Mouse (Mus musculus): ENCODE results near the gene Tsga10ip.
"Not testable (repeated sequence)": the region's sequence is repeated elsewhere in the genome, so short reads cannot be mapped to it uniquely, and the experiment has no call there.

Tsga10ip gene

DNA sequence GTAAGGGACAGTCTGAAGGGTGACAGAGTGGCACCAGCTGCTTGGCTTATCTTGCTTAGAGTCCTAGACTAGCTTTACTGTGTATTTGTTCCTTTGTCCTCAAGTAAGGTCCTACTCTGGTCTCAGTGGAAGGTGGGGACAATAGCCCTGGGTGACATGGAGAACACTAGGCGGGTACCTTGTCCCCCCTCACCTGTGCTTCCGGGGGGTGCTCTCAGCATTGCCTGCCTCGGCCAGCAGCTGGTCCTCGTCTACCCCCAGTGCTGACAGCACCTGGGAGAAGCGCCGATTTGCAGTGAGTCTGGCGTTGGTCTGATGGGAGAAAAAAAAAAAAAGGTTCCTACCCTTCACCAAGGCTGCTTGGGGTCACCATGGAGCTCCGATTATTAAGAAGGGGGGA is 11.9 kb downstream of the Tsga10ip start:
- no peak for DNase-seq (ENCODE audit: inconsistent age in 2 of 2, low spot score in 1 of 2)

DNA sequence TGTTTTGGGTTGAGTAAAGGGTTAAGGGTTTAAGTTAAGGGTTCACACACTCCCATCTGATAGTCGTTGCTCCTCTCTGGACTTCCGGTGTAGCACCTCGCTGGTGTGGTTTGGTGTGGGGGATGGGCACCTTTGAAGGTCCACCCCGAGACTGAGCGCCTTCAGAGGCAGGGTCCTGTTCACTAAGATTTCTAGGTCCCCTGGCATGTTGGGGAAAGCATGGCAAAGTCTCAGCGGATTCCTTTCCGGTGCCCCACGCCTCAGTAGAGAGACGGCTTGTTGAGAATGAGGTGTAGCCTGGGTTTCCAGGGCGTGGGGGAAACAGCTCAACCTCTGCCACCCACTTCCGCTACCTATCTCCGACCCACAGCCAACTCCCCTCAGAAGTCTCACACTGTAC is 12.7 kb downstream of the Tsga10ip start:
- peak; percentile 53 to 78 for DNase-seq (ENCODE audit: inconsistent age in 2 of 2, low spot score in 1 of 2)

GRCm38 (mm10) chr19:5388588-5389242 is 13.6 kb downstream of the Tsga10ip start, which contains the start of gene Sart1:
Gene Sart1, minus strand, starts transcription at chr19:5388703.
- DNase-seq (ENCODE audit: inconsistent age in 2 of 2, low spot score in 1 of 2), result peak; percentile 97 to 98

GRCm38 (mm10) chr19:5388011-5388441 is 14.3 kb downstream of the Tsga10ip start:
- no peak for DNase-seq (ENCODE audit: inconsistent age in 2 of 2, low spot score in 1 of 2)

DNA sequence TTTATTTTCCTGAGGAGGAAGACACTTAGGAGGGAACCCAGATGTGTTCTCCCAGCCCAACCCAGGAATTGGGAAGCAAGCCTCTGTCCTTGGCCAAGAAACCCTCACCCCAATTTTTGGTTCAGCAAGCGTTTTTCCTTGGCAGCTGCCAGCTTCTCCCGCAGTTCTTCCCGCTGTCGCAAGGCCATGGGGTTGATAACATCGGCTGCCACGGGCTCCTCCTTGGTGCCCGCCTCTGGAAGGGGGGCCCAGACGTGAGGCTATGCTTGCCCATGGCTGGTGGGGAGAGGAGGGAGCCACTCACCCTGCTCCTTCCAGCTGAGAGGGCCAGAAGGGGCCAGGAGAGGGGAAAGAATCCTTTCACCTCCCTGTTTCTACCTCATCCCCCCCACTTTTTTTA is 17.6 kb downstream of the Tsga10ip start:
- DNase-seq (ENCODE audit: inconsistent age in 2 of 2, low spot score in 1 of 2), result no peak

- DNase-seq (ENCODE audit: inconsistent age in 2 of 2, low spot score in 1 of 2), result no peak
These were observed 19.0 kb downstream of the Tsga10ip start for GRCm38 (mm10) chr19:5383326-5383725.

GRCm38 (mm10) chr19:5377446-5377845 is 24.9 kb downstream of the Tsga10ip start:
- no peak for DNase-seq (ENCODE audit: inconsistent age in 2 of 2, low spot score in 1 of 2)

GRCm38 (mm10) chr19:5374748-5375147 is 27.6 kb downstream of the Tsga10ip start:
- no peak for DNase-seq (ENCODE audit: inconsistent age in 2 of 2, low spot score in 1 of 2)

- DNase-seq (ENCODE audit: inconsistent age in 2 of 2, low spot score in 1 of 2), result no peak
These were observed 28.1 kb downstream of the Tsga10ip start for GRCm38 (mm10) chr19:5374177-5374576.

DNA sequence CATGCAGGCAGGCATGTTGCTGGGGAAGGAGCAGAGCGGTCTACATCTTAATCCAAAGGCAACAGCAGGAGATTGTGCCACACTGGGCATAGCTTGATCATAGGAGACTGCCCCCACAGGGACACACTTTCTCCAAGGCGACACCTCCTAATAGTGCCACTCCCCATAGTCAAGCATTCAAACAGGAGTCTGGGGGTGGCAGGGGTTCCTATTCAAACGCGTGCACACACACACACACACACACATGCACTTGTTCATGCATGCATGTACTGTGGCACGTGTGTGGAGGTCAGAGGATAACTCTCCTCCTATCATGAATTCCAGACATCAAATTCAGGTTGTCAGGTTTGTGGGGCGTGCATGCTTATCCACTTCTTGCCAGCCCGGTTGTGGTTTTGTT is 29.6 kb downstream of the Tsga10ip start:
- no peak for DNase-seq (ENCODE audit: inconsistent age in 2 of 2, low spot score in 1 of 2)

DNA sequence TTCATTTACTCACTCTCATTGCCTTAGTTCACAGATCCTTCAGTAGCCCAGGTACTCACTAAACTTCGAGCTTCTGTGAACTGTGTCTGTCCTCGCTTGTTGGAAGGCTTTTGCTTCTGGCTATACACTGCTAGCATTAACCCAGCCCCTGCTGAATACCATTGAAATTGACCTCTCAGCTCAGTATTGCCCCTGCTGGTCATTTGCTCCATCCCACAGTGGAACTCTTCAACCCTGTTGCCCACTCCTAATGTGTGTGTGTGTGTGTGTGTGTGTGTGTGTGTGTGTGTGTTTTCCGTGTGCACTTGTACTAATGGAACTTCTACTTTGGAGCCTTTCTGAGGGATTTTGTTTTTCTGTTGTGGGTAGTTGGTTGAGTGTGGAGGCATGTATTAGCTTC is 31.4 kb downstream of the Tsga10ip start:
- no peak for DNase-seq (ENCODE audit: inconsistent age in 2 of 2, low spot score in 1 of 2)

- DNase-seq (ENCODE audit: inconsistent age in 2 of 2, low spot score in 1 of 2), result peak in 1 of 2 experiments; percentile 42
These were observed 34.9 kb downstream of the Tsga10ip start for GRCm38 (mm10) chr19:5367455-5367854.

DNA sequence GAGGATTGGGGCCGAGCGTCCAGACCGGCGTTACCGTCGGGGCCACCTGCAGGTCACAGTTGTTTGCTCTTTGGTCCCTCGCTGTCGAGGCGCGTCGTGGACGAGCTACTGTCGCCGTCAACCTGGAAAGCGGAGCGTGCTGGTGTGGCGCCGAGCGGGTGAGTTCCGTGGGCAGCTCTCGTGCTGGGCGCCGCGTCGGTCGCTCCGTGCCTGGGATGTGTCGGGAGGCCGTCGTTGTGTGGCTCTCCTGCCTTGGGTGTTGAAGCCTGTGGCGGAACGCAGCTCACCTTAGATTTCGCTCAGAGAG is 35.3 kb downstream of the Tsga10ip start, which contains the start of gene Banf1:
Banf1 (minus strand) TSS at position 116 of the 307 bp plus-strand sequence.
- no peak for DNase-seq (ENCODE audit: inconsistent age in 2 of 2, low spot score in 1 of 2)

DNA sequence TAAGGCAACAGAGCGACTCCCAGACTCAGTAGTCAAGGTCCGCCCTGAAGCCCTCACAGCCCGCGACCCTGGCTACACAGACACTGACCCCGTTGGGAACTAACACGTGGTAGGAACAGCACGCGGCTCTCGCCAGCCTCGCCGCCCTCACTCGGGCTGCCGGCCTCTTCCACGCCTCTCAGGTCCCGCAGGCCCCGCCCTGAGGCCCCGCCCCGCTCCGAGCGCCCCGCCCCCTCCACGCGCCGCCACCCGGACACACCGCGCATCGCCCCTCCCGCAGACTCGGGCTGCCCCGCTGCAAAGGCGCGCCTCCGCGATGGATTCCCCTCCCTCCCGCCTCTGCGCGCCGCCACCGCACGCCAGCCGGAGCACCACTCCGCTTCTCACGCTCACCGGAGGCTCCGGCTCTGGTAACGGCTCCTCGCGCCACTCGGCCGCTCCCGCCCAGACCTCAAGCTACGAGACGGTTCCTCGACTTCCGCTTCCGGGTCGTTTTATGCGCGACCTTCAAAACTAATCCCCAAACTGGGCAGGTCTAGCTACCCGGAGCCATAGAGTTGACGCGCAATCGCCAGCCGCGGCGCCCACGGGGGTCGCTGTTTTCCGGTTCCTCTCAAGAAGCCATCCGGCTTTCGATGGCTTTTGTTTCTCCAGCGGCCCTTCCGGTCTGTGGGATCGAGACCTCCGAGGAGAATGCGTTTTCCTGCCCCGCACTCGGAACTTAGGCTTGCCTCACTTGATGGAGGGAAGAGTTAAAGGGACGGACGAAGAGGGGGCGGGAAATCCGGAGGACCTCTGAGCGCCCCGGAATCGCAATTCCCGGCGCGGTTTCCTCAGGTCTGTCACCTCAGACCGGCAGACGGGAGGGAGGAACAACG is 35.9 kb downstream of the Tsga10ip start, which contains the start of gene Eif1ad:
Eif1ad (plus strand) TSS at position 567 of the 878 bp plus-strand sequence.
- DNase-seq (ENCODE audit: inconsistent age in 2 of 2, low spot score in 1 of 2), result peak; percentile 97 to 100

DNA sequence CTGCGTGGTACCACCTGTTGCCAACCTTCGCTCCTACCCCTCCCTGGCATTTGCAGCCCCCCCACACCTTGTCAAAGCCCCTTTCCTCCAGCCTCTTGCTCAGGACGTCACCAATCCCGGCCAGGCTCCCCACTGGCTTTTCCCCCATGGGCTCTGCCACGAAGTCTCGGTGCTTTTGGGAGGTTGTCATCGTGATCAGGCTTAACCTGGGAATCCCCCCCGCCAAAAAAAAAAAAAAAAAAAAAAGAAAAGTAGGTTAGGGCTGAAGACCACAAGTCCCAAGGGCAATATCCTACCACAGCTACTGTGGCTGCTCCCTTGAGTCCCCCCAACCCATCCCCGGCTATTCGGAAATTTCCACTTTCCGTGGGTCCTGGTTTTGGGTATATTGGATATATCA is 36.6 kb downstream of the Tsga10ip start:
- DNase-seq (ENCODE audit: inconsistent age in 2 of 2, low spot score in 1 of 2), result peak; percentile 41 to 54

GRCm38 (mm10) chr19:5364124-5364523 is 38.2 kb downstream of the Tsga10ip start:
- peak in 1 of 2 experiments; percentile 50 for DNase-seq (ENCODE audit: inconsistent age in 2 of 2, low spot score in 1 of 2)

- no peak for DNase-seq (ENCODE audit: inconsistent age in 2 of 2, low spot score in 1 of 2)
These were observed 40.1 kb downstream of the Tsga10ip start for GRCm38 (mm10) chr19:5362186-5362585.

DNA sequence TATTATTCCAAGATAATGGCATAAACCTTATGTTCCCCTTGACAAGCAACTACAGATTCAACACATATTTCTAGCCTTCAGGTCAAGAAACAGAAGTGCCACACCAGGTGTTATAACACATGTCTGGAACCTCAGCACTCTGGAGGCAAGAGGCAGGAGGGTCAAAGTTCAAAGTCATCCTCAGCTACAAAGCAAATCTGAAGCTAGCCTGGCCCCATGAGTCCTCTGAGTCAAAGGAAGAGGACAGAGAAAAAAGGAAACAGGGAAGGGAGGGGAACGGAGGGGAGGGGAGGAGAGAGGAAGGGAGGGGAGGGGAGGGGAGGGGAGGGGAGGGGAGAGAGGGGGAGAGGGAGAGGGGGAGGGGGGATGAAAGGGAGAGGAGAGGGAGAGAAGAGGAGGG is 46.2 kb downstream of the Tsga10ip start:
- no peak for DNase-seq (ENCODE audit: inconsistent age in 2 of 2, low spot score in 1 of 2)

DNA sequence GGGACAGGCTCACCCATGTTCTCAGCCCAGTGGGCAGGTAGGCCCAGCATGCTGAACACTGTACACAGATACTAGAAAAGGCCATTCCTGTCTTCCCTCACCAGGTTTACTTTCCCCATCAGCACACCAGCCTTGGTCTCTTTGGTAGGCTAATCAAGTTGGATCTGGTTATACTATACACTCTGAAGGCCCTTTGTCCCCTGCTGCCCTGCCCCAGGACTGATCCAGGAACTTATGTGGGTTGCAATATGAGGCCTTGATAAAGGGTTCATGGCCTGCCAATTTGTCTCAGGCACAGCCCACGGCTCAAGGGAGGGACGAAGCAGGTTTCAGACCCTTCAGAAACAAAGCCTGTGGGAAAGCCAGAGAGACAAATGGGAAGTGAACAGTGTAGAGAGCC is 48.7 kb downstream of the Tsga10ip start:
- no peak for DNase-seq (ENCODE audit: inconsistent age in 2 of 2, low spot score in 1 of 2)

DNA sequence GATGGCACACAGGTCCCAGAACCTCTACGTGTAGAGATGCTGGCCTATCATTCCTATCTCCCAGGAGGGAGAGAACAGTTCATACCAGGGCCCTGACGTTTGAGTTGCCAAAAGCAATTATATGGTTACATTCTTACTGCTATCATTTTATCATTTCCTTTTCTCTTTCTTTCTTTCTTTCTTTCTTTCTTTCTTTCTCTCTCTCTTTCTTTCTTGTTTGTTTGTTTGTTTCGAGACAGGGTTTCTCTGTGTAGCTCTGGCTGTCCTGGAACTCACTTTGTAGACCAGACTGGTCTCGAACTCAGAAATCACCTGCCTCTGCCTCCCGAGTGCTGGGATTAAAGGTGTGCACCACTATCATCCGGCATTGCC is 52.8 kb downstream of the Tsga10ip start, which contains the start of gene Cst6:
Cst6 (minus strand) TSS at position 73 of the 372 bp plus-strand sequence.
- not testable (repeated sequence) for DNase-seq (ENCODE audit: inconsistent age in 2 of 2, low spot score in 1 of 2)

- DNase-seq (ENCODE audit: inconsistent age in 2 of 2, low spot score in 1 of 2), result peak; percentile 49 to 78
These were observed 53.5 kb downstream of the Tsga10ip start for GRCm38 (mm10) chr19:5348526-5349501.

All from adrenal gland, adult (tissue).